Mouse (Mus musculus) stomach, postnatal 0 days (tissue): Measurements from ENCODE around the gene Pnkd. TPM values are rescaled to one million over a fixed set of nuclear protein-coding genes. Genes with fewer than 3 reads are reported as not detected.

Experiments used
- ATAC-seq: fragments of 200-750 bp; cut with Nextera tagmentation; 2 replicates; pipeline ENCODE4 v1.8.0; 2017; ENCODE audit not compliant: low FRiP score, low TSS enrichment
- DNase-seq: peaks from one replicate; pipeline ENCODE4 v3.0.0-alpha.2; 2016; ENCODE audit warnings: low spot score
- H3K27ac ChIP-seq: fragments of 300-500 bp; sonication (generic); replicated peaks from 2 replicates; pipeline ENCODE4 v1.5.1; 2014; ENCODE audit warnings: mild to moderate bottlenecking, control low read depth
- H3K27me3 ChIP-seq: fragments of 300-500 bp; sonication (generic); 2 replicates; pipeline ENCODE4 v1.6.1; 2014; ENCODE audit warnings: low read length; ENCODE audit not compliant: control insufficient read depth, insufficient read depth
- H3K36me3 ChIP-seq: fragments of 300-500 bp; sonication (generic); 2 replicates; pipeline ENCODE4 v1.6.1; 2014; ENCODE audit warnings: low read length, mixed read lengths; ENCODE audit not compliant: control insufficient read depth, insufficient read depth
- H3K4me1 ChIP-seq: fragments of 300-500 bp; sonication (generic); replicated peaks from 2 replicates; pipeline ENCODE4 v1.6.1; 2014; ENCODE audit warnings: antibody characterized with exemption; ENCODE audit not compliant: control insufficient read depth, insufficient read depth
- H3K4me2 ChIP-seq: fragments of 300-500 bp; sonication (generic); replicated peaks from 2 replicates; pipeline ENCODE4 v1.6.1; 2014; ENCODE audit warnings: low read depth, mild to moderate bottlenecking, control low read depth, moderate library complexity
- H3K4me3 ChIP-seq: fragments of 300-500 bp; sonication (generic); 2 replicates; pipeline ENCODE4 v1.5.1; 2014; ENCODE audit warnings: low read depth, low read length, control low read depth
- H3K9ac ChIP-seq: fragments of 300-500 bp; sonication (generic); 2 replicates; pipeline ENCODE4 v1.6.1; 2014; ENCODE audit warnings: mild to moderate bottlenecking, low read length, control low read depth, mixed read lengths
- H3K9me3 ChIP-seq: fragments of 300-500 bp; sonication (generic); 2 replicates; pipeline ENCODE4 v1.6.1; 2016; ENCODE audit warnings: low read length; ENCODE audit not compliant: control insufficient read depth
- CTCF ChIP-seq: IDR thresholded peaks from 2 replicates; pipeline ENCODE4 v1.5.1; 2016; ENCODE audit warnings: antibody characterized with exemption, low read depth, mild to moderate bottlenecking, moderate library complexity
- EP300 ChIP-seq: optimal IDR thresholded peaks from 2 replicates; pipeline ENCODE3; 2016; ENCODE audit warnings: antibody characterized with exemption
- WGBS: fragments of 180-500 bp; shearing (Covaris S2); extraction: QIAGEN DNeasy Blood & Tissue Kit; methylation state at CpG from one replicate; pipeline ENCODE4 v1.1.7; 2014; 5-methylcytosine and 5-hydroxymethylcytosine counted together
- polyA plus RNA-seq: library from polyadenylated mRNA; unstranded; fragments of >200 nt; fragmentation: Nextera tagmentation; extraction: Ambion mirVana; gene quantifications from 2 replicates; pipeline ENCODE4 v1.2.1, GENCODE M21; 2015

Pnkd gene
- polyA plus RNA-seq, 1 experiment from 2014 or later: 84.8 TPM

GRCm38 (mm10) chr1:74271659-74272058, 13.1 kb upstream of the Pnkd start:
- WGBS: 43% methylated on average over 4 of the region's 4 CpGs
- Histone ChIP-seq H3K4me2 (no peak overlapping the region), H3K36me3 (peaks cover 7% of the 10 kb centered on the region), H3K27me3 (no peaks in the 10 kb centered on the region), H3K9ac (no peak overlapping the region), H3K9me3 (no peaks in the 10 kb centered on the region), H3K4me1 (no peaks in the 10 kb centered on the region), H3K4me3 (no peak overlapping the region), H3K27ac (no peak overlapping the region)
- DNase-seq (no peak), ATAC-seq (no peak; the same call in 1 of the 2 replicates)
- TF ChIP-seq EP300 (no peak), CTCF (no peak)

- ATAC-seq: peak; percentile 69
- Histone ChIP-seq H3K27me3 (no peaks in the 10 kb centered on the region), H3K9me3 (no peaks in the 10 kb centered on the region), H3K4me3 (no peak overlapping the region), H3K27ac (peak overlapping the region; percentile 58; the same call in 1 of the 2 replicates), H3K4me2 (no peak overlapping the region; the same call in 1 of the 2 replicates), H3K4me1 (no peaks in the 10 kb centered on the region), H3K9ac (peak overlapping the region; percentile 27; the same call in 1 of the 2 replicates), H3K36me3 (0 out of 2 replicates have a peak, but pooled peaks cover 2% of the 10 kb centered on the region)
- DNase-seq: no peak
- WGBS: 22% methylated on average over 9 of the region's 9 CpGs
- TF ChIP-seq CTCF: no peak
Measured at GRCm38 (mm10) chr1:74275015-74275414, 9.7 kb upstream of the Pnkd start.

GRCm38 (mm10) chr1:74277041-74277440, 7.7 kb upstream of the Pnkd start:
- 66% methylated on average over 6 of the region's 6 CpGs for WGBS
- no peaks in the 10 kb centered on the region for H3K4me1 ChIP-seq
- ATAC-seq (no peak), DNase-seq (no peak)
- no peak overlapping the region for H3K4me3 ChIP-seq
- no peaks in the 10 kb centered on the region for H3K27me3 ChIP-seq
- no peak overlapping the region for H3K4me2 ChIP-seq
- no peaks in the 10 kb centered on the region for H3K9me3 ChIP-seq
- TF ChIP-seq EP300 (no peak), CTCF (no peak)
- H3K9ac ChIP-seq: no peak overlapping the region
- no peak overlapping the region for H3K27ac ChIP-seq
- peaks cover 16% of the 10 kb centered on the region for H3K36me3 ChIP-seq

GRCm38 (mm10) chr1:74277883-74278537, 6.7 kb upstream of the Pnkd start:
- H3K9me3 ChIP-seq: no peaks in the 10 kb centered on the region
- H3K27ac ChIP-seq: no peak overlapping the region
- H3K9ac ChIP-seq: no peak overlapping the region
- H3K4me3 ChIP-seq: no peak overlapping the region
- peaks cover 21% of the 10 kb centered on the region for H3K36me3 ChIP-seq
- no peak overlapping the region for H3K4me2 ChIP-seq
- WGBS: 55% methylated on average over 8 of the region's 8 CpGs
- DNase-seq: no peak
- no peaks in the 10 kb centered on the region for H3K27me3 ChIP-seq
- no peak for ATAC-seq
- H3K4me1 ChIP-seq: no peaks in the 10 kb centered on the region
- TF ChIP-seq EP300 (no peak), CTCF (no peak)

GRCm38 (mm10) chr1:74278538-74278937, 6.2 kb upstream of the Pnkd start, which contains the start of gene Gpbar1:
Gpbar1 (plus strand) TSS chr1:74278550.
- Histone ChIP-seq H3K4me1 (no peaks in the 10 kb centered on the region), H3K27ac (no peak within 1 kb of the TSS), H3K36me3 (peaks cover 21% of the 10 kb centered on the region), H3K9ac (no peak within 1 kb of the TSS), H3K27me3 (no peaks in the 10 kb centered on the region), H3K4me2 (no peak within 1 kb of the TSS), H3K4me3 (no peak within 1 kb of the TSS), H3K9me3 (no peaks in the 10 kb centered on the region)
- DNase-seq (no peak), ATAC-seq (no peak)
- 89% methylated on average over 10 of the region's 10 CpGs for WGBS
- TF ChIP-seq CTCF (no peak), EP300 (no peak)

GRCm38 (mm10) chr1:74278988-74279387, 5.7 kb upstream of the Pnkd start:
- TF ChIP-seq CTCF (no peak; the same call in 1 of the 2 replicates), EP300 (no peak)

More at GRCm38 (mm10) chr1:74278988-74279387, 5.7 kb upstream of the Pnkd start:
- no peak overlapping the region for H3K4me3 ChIP-seq
- H3K4me1 ChIP-seq: 0 out of 2 replicates have a peak, but pooled peaks cover 3% of the 10 kb centered on the region
- DNase-seq (no peak), ATAC-seq (no peak)
- no peak overlapping the region for H3K27ac ChIP-seq
- no peaks in the 10 kb centered on the region for H3K27me3 ChIP-seq
- no peak overlapping the region for H3K4me2 ChIP-seq
- H3K9me3 ChIP-seq: no peaks in the 10 kb centered on the region
- WGBS: 84% methylated on average over 11 of the region's 11 CpGs
- peaks cover 21% of the 10 kb centered on the region for H3K36me3 ChIP-seq
- no peak overlapping the region for H3K9ac ChIP-seq
